Mouse (Mus musculus): ENCODE data around the gene Nanos2. TPM values are rescaled to one million over a fixed set of nuclear protein-coding genes. Genes with fewer than 3 reads are reported as not detected.

The Nanos2 gene
- polyA plus RNA-seq (2012; rRNA removed) = not detected in 2 replicates

DNA sequence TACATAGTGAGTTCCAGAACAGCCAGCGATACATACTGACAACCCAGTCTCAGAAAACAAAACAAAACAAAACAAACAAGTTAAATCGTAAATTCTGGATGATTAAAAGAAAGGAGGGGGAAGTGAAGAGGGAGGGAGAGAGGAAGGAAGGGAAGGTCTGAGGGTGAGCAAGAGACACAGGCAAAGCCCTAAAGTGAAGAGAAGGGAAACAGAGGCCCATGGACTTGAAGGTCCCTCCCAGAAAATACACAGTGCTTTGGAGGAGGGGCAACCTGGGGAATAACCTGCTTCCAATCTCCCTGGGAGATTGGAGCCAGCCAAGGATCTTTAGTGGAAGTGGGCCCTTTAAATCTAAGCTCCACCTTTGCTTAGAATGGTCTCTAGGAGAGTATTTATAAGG is at the start of gene Nanos2:
TSS of gene Nanos2 (plus strand) at position 301 of the 400 bp plus-strand sequence.

DNA sequence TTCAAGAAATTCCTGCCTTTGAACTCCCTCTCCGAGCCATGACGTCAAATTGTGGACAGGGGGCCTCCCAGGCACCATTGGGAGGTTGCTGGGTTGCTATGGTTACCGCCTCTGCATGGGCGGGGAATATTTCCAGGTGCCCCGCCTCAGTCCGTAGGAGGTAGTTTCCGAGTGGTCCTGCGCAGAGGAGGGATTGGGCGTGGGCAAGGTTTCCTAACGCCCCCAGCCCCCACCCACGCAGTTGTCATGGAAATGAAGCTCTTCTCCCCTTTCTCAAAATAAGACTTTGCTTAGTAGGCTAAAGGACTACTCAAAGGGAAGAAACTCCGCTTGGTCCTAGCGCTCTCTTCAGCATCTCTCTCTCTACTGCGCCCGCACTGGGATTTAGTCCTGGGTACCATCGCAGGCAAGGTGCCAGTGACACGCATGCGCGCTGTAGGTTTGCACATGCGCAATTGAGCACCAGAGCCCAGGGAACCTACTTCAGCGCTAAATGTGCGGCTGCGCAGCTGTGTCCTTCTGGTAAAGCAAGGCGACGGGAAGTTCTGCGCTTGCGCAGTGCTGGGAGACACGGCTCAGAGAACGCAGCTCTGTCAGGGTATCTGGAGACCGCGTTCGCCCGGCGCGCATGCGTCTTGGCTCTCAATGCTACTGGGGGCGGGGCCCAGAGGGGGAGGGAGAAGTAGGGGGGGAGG is 3.5 kb downstream of the Nanos2 start, which contains the start of gene Mypop:
TSS of gene Mypop (plus strand) at position 645 of the 695 bp plus-strand sequence.

DNA sequence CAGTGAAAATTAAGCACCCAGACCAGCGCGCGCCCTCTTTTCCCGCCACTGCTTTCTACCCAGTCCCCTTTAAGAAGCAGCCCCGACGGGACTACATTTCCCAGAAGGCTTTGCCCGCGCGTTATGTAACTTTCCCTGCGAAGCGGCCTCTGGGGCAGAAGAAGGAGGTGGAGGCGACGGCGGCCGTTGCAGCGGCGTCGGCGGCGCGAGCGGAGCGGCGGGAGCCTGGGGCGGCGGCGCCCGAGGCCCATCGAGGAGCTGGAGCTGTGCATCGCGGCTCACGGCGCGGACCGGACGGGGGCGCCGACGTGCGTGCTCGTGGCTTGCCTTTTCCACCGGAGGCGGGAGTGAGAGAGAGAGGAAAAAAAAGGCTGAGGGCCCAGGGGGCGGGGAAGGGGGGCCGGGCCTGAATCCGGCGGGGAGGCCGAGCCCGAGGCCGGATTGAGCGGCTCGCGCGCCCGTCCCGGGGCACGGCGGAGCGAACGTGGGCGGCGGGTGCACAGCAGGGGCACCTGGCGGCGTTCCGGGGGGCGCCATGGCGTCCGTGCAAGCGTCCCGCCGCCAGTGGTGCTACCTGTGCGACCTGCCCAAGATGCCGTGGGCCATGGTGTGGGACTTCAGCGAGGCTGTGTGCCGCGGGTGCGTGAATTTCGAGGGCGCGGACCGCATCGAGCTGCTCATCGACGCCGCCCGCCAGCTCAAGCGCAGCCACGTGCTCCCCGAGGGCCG is 16.9 kb downstream of the Nanos2 start, which contains the start of gene Irf2bp1:
TSS of gene Irf2bp1 (plus strand) at position 143 of the 729 bp plus-strand sequence.

GRCm38 (mm10) chr7:19023357-19023814 is 36.2 kb downstream of the Nanos2 start, which contains the start of gene Foxa3:
TSS of gene Foxa3 (minus strand) at chr7:19023538.

DNA sequence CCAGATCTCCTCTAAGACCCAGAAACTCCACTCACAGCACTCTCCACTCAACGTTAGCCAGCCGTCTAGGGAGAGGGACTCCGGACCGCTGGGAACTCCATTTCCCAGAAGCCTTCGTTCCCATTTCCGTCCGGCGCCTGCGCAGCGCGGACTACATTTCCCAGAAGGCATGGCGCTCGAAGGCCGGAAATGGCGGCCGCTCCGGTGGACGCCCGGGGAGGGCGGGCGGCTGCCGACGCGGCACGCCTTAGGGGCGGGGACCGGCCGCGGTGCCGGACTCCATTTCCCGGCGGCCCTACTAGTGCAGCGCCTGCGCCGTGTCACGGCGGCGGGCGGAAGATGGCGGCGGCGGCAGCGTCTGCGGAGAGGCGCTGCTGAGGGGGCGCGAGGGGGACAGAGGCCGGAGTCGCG is 36.9 kb downstream of the Nanos2 start, which contains the start of gene Sympk:
TSS of gene Sympk (plus strand) at position 282 of the 411 bp plus-strand sequence.

Other genes with a start within 250 kb of the Nanos2 start
- 0.02 TPM in 1 of 2 replicates, not detected in the other for gene Psg19, start 188.9 kb upstream of the Nanos2 start, polyA plus RNA-seq (2012; rRNA removed)
- gene Psg17, start 165.8 kb upstream of the Nanos2 start, polyA plus RNA-seq (2012; rRNA removed) = 0.02 and 0.06 TPM in 2 replicates
- gene Mill2, start 147.4 kb upstream of the Nanos2 start, polyA plus RNA-seq (2012; rRNA removed) = 0.19 and 0.20 TPM in 2 replicates
- 7.8 and 13.9 TPM in 2 replicates for gene Pglyrp1, start 116.1 kb upstream of the Nanos2 start, polyA plus RNA-seq (2012; rRNA removed)
- 9.2 and 9.6 TPM in 2 replicates for gene Ccdc61, start 77.0 kb upstream of the Nanos2 start, polyA plus RNA-seq (2012; rRNA removed)
- gene Nova2, start 61.5 kb upstream of the Nanos2 start, polyA plus RNA-seq (2012; rRNA removed) = 0.10 and 0.13 TPM in 2 replicates
- gene Mypop, start 3.8 kb downstream of the Nanos2 start, polyA plus RNA-seq (2012; rRNA removed) = 0.16 and 0.21 TPM in 2 replicates
- gene Irf2bp1, start 16.6 kb downstream of the Nanos2 start, polyA plus RNA-seq (2012; rRNA removed) = 6.5 and 6.7 TPM in 2 replicates
- 11.8 and 13.7 TPM in 2 replicates for gene Foxa3, start 36.1 kb downstream of the Nanos2 start, polyA plus RNA-seq (2012; rRNA removed)
- gene Sympk, start 37.0 kb downstream of the Nanos2 start, polyA plus RNA-seq (2012; rRNA removed) = 22.5 and 27.5 TPM in 2 replicates
- gene Rsph6a, start 67.3 kb downstream of the Nanos2 start, polyA plus RNA-seq (2012; rRNA removed) = not detected in 2 replicates
- gene Dmwd, start 88.8 kb downstream of the Nanos2 start, polyA plus RNA-seq (2012; rRNA removed) = 15.6 and 16.4 TPM in 2 replicates
- 14.9 and 19.8 TPM in 2 replicates for gene Dmpk, start 96.4 kb downstream of the Nanos2 start, polyA plus RNA-seq (2012; rRNA removed)
- 2.7 and 2.9 TPM in 2 replicates for gene Six5, start 107.2 kb downstream of the Nanos2 start, polyA plus RNA-seq (2012; rRNA removed)
- gene Gm4969, start 131.0 kb downstream of the Nanos2 start, polyA plus RNA-seq (2012; rRNA removed) = 0.15 and 0.22 TPM in 2 replicates
- gene Fbxo46, start 132.5 kb downstream of the Nanos2 start, polyA plus RNA-seq (2012; rRNA removed) = 2.0 and 2.3 TPM in 2 replicates
- 2.0 and 2.1 TPM in 2 replicates for gene Qpctl, start 161.9 kb downstream of the Nanos2 start, polyA plus RNA-seq (2012; rRNA removed)
- 71.6 and 72.1 TPM in 2 replicates for gene Snrpd2, start 162.3 kb downstream of the Nanos2 start, polyA plus RNA-seq (2012; rRNA removed)
- gene Gipr, start 178.7 kb downstream of the Nanos2 start, polyA plus RNA-seq (2012; rRNA removed) = 0.14 and 0.16 TPM in 2 replicates
- gene Eml2, start 189.0 kb downstream of the Nanos2 start, polyA plus RNA-seq (2012; rRNA removed) = 6.7 and 7.0 TPM in 2 replicates
- 0.33 TPM in 2 replicates for gene Gpr4, start 225.1 kb downstream of the Nanos2 start, polyA plus RNA-seq (2012; rRNA removed)
- gene Opa3, start 240.9 kb downstream of the Nanos2 start, polyA plus RNA-seq (2012; rRNA removed) = 8.3 and 8.6 TPM in 2 replicates